Mouse (Mus musculus) forebrain, embryonic 13.5 days (tissue): ENCODE data around the gene Xrcc3. TPM values are rescaled to one million over a fixed set of nuclear protein-coding genes. Genes with fewer than 3 reads are reported as not detected.

Source experiments
- ATAC-seq: fragments of 200-750 bp; cut with Nextera tagmentation; 2 replicates; pipeline ENCODE4 v1.8.0; 2017
- H3K27ac ChIP-seq: fragments of 300-500 bp; sonication (generic); 2 replicates; pipeline ENCODE4 v1.5.1; 2015; ENCODE audit warnings: inconsistent platforms, mild to moderate bottlenecking, moderate library complexity
- H3K27me3 ChIP-seq: fragments of 300-500 bp; sonication (generic); 2 replicates; pipeline ENCODE4 v1.6.1; 2015; ENCODE audit warnings: mild to moderate bottlenecking, inconsistent platforms
- H3K36me3 ChIP-seq: fragments of 300-500 bp; sonication (generic); 2 replicates; pipeline ENCODE4 v1.6.1; 2015; ENCODE audit warnings: mild to moderate bottlenecking, inconsistent platforms; ENCODE audit not compliant: poor library complexity, severe bottlenecking
- H3K4me1 ChIP-seq: fragments of 300-500 bp; sonication (generic); 2 replicates; pipeline ENCODE4 v1.6.1; 2015; ENCODE audit warnings: inconsistent platforms
- H3K4me2 ChIP-seq: fragments of 300-500 bp; sonication (generic); 2 replicates; pipeline ENCODE4 v1.6.1; 2015; ENCODE audit warnings: inconsistent platforms, mild to moderate bottlenecking, moderate library complexity
- H3K4me3 ChIP-seq: fragments of 300-500 bp; sonication (generic); 2 replicates; pipeline ENCODE4 v1.5.1; 2015; ENCODE audit warnings: mild to moderate bottlenecking, inconsistent platforms
- H3K9ac ChIP-seq: fragments of 300-500 bp; sonication (generic); 2 replicates; pipeline ENCODE4 v1.6.1; 2015; ENCODE audit warnings: mild to moderate bottlenecking, inconsistent platforms
- H3K9me3 ChIP-seq: fragments of 300-500 bp; sonication (generic); replicated peaks from 2 replicates; pipeline ENCODE4 v1.6.1; 2016; ENCODE audit warnings: inconsistent platforms
- WGBS: fragments of 180-500 bp; shearing (Covaris S2); methylation state at CpG from one replicate; pipeline ENCODE4 v1.1.7; 2015; 5-methylcytosine and 5-hydroxymethylcytosine counted together
- polyA plus RNA-seq: library from polyadenylated mRNA; unstranded; fragments of >200 nt; fragmentation: Nextera tagmentation; extraction: Ambion mirVana; gene quantifications from 2 replicates; pipeline ENCODE4 v1.2.1, GENCODE M21; 2015

Gene Xrcc3
- polyA plus RNA-seq, 1 experiment from 2014 or later: 5.5 TPM

DNA sequence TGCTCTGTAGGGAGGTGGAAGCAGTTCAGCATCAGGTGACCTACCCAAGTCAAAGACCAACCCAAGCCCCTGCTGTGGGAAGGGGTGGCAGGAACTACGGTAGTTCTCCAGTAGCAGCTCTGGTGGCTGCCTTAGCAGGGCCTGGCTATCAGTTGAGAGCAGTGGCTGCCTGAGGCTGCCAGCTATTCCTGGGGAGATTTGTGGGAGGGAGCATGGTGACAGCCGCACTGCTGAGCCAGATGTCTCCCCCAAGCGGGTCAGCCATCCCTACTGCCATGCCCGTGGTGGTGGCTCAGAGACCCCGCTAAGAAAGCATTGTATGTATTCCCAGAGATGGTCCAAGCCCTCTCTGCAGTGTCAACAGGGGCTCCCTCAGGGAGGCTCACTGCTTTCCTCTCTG is 19.0 kb upstream of the Xrcc3 start:
- WGBS: 88% methylated on average over 5 of the region's 5 CpGs
- ATAC-seq: no peak
- Histone ChIP-seq H3K9ac (no peak overlapping the region), H3K4me2 (no peak overlapping the region), H3K36me3 (peaks cover 65% of the 10 kb centered on the region), H3K27me3 (no peaks in the 10 kb centered on the region), H3K9me3 (no peaks in the 10 kb centered on the region), H3K4me3 (no peak overlapping the region), H3K27ac (no peak overlapping the region), H3K4me1 (peaks cover 11% of the 10 kb centered on the region; the same call in 1 of the 2 replicates)

- H3K9me3 ChIP-seq: no peaks in the 10 kb centered on the region
- no peaks in the 10 kb centered on the region for H3K27me3 ChIP-seq
- peaks cover 85% of the 10 kb centered on the region for H3K36me3 ChIP-seq
- no peak overlapping the region for H3K4me3 ChIP-seq
- ATAC-seq: no peak
- peak overlapping the region; percentile 61 for H3K27ac ChIP-seq
- H3K9ac ChIP-seq: no peak overlapping the region
- H3K4me2 ChIP-seq: no peak overlapping the region
- H3K4me1 ChIP-seq: peaks cover 11% of the 10 kb centered on the region; the same call in 1 of the 2 replicates
- 88% methylated on average over 10 of the region's 10 CpGs for WGBS
Observed at GRCm38 (mm10) chr12:111830375-111830774, 16.7 kb upstream of the Xrcc3 start.

DNA sequence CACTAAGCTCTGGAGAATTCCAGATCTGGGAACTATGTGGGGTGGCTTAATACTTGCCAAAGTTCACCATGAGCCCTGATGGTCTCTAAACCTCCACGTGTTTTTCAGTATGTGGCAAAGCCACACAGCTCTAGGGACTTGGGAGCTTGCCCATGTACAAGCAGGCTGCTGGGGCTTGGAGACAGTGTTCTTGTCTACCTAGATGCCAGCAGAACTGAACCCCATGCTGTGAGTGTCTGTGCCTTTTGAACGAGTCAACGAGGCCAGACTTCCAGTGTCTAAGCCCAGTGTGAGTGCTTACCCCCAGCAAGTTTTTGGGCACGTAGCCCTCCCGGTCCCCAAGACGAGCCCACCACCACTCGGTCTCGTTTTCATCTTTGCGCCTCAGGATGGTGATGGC is 16.3 kb upstream of the Xrcc3 start:
- Histone ChIP-seq H3K4me1 (peaks cover 11% of the 10 kb centered on the region; the same call in 1 of the 2 replicates), H3K9me3 (no peaks in the 10 kb centered on the region), H3K9ac (no peak overlapping the region), H3K4me3 (no peak overlapping the region), H3K36me3 (peaks cover 89% of the 10 kb centered on the region), H3K27me3 (no peaks in the 10 kb centered on the region), H3K4me2 (no peak overlapping the region), H3K27ac (peak overlapping the region; percentile 61)
- no peak for ATAC-seq
- WGBS: 79% methylated on average over 9 of the region's 9 CpGs

GRCm38 (mm10) chr12:111829447-111829846 is 15.8 kb upstream of the Xrcc3 start:
- Histone ChIP-seq H3K9ac (no peak overlapping the region), H3K9me3 (no peaks in the 10 kb centered on the region), H3K4me1 (peaks cover 11% of the 10 kb centered on the region; the same call in 1 of the 2 replicates), H3K4me3 (no peak overlapping the region), H3K4me2 (no peak overlapping the region), H3K27me3 (no peaks in the 10 kb centered on the region), H3K27ac (peak overlapping the region; percentile 61), H3K36me3 (peaks cover 90% of the 10 kb centered on the region)
- 66% methylated on average over 5 of the region's 5 CpGs for WGBS
- ATAC-seq: 0 out of 2 replicates have a peak, but pooled peaks have one; percentile 38

DNA sequence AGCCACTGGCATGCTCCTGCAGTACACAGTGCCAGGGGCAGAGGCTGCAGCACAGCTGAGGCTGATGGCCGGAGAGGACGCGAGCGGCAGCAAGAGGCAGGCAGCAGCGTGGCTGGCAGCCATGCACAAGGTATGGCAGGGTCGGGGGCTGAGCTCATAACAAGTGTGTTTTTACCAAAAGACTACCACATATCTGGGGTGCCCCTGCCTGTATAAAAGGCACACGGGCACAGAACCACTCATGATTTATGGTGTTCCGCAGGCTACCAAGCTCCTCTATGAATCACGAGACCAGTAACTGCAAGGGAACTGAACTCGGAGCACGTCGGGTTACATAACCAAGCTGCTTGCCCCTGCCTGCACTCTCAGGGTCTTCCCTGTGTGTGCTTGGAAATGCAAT is 13.9 kb upstream of the Xrcc3 start:
- Histone ChIP-seq H3K9ac (no peak overlapping the region), H3K4me1 (peaks cover 11% of the 10 kb centered on the region; the same call in 1 of the 2 replicates), H3K36me3 (peaks cover 88% of the 10 kb centered on the region), H3K4me3 (no peak overlapping the region), H3K4me2 (no peak overlapping the region), H3K9me3 (no peaks in the 10 kb centered on the region), H3K27me3 (no peaks in the 10 kb centered on the region), H3K27ac (no peak overlapping the region)
- ATAC-seq: no peak
- 94% methylated on average over 12 of the region's 12 CpGs for WGBS

GRCm38 (mm10) chr12:111821931-111822330 is 8.3 kb upstream of the Xrcc3 start:
- H3K4me1 ChIP-seq: no peaks in the 10 kb centered on the region
- no peaks in the 10 kb centered on the region for H3K27me3 ChIP-seq
- H3K27ac ChIP-seq: no peak overlapping the region
- 86% methylated on average over 4 of the region's 4 CpGs for WGBS
- no peak overlapping the region for H3K4me3 ChIP-seq
- H3K9ac ChIP-seq: no peak overlapping the region
- no peak overlapping the region for H3K4me2 ChIP-seq
- no peak for ATAC-seq
- H3K36me3 ChIP-seq: peaks cover 38% of the 10 kb centered on the region
- H3K9me3 ChIP-seq: no peaks in the 10 kb centered on the region

DNA sequence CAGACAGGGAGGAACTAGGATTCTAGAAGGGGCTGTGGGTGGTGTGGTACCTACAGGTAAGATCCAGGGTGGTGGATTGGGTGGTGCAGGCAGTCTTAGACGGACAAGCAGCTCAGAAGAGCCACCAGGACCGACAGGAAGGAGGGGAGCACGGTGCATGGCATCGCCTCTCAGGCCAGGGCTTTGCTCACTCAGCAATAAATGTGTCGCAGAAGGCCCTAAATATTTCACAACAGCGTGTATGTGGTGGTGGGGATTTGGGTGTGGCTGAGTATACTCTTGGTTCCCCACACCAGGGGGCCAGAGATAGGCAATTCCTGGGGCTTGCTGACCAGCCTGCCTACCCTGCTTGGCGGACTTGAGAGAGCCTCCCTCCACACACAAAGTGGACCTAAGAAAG is 7.0 kb upstream of the Xrcc3 start:
- Histone ChIP-seq H3K9me3 (no peaks in the 10 kb centered on the region), H3K4me1 (peaks cover 10% of the 10 kb centered on the region), H3K4me3 (no peak overlapping the region), H3K27me3 (no peaks in the 10 kb centered on the region), H3K36me3 (peaks cover 26% of the 10 kb centered on the region), H3K9ac (no peak overlapping the region), H3K27ac (no peak overlapping the region), H3K4me2 (no peak overlapping the region)
- whole genome bisulfite sequencing: 85% methylated on average over 7 of the region's 7 CpGs
- no peak for ATAC-seq

DNA sequence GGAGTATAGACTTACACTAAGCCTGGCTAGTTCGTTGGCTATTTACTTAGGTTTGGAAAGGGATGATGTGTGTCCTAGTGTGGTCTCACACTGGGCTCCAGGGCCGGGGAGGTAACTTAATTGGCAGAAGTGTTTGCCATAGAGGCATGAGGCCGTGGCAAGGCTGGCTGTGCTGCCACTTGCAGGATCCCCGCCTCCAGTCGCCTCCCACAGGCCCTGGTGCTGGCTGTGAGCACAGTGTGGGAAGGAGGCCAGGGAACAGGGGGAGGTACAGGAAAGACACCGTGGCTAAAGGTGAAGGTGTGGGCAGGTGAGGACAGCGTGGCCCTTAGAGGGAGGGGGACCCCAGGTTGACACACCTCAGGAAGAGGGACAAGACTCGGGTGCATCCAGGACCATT is 6.3 kb upstream of the Xrcc3 start:
- H3K4me2 ChIP-seq: no peak overlapping the region
- 74% methylated on average over 8 of the region's 8 CpGs for WGBS
- ATAC-seq: no peak
- H3K36me3 ChIP-seq: peaks cover 18% of the 10 kb centered on the region
- no peaks in the 10 kb centered on the region for H3K9me3 ChIP-seq
- peak overlapping the region; percentile 12; the same call in 1 of the 2 replicates for H3K9ac ChIP-seq
- H3K4me3 ChIP-seq: no peak overlapping the region
- H3K27ac ChIP-seq: no peak overlapping the region
- no peaks in the 10 kb centered on the region for H3K27me3 ChIP-seq
- H3K4me1 ChIP-seq: peaks cover 18% of the 10 kb centered on the region

DNA sequence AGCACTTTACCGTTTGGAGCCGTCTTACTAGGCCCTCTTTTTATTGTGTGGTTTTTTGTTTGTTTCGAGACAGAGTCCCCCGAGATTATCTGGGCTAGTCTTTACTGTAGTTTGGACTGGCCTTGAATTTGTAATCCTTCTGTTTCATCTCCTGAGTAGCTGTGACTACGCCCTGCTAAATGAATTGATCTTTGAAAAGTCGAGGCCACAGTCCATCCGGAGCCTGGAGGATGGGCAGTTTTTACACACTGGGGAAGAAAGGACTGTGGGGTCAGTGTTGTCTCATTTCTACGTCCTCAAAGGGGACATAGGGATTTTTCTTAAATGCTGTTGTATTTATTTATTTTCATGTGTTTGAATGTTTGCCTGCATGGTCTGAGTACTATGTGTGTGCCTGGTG is 4.3 kb upstream of the Xrcc3 start:
- WGBS: 86% methylated on average over 8 of the region's 8 CpGs
- H3K27me3 ChIP-seq: no peaks in the 10 kb centered on the region
- H3K36me3 ChIP-seq: no peaks in the 10 kb centered on the region; the same call in 1 of the 2 replicates

DNA sequence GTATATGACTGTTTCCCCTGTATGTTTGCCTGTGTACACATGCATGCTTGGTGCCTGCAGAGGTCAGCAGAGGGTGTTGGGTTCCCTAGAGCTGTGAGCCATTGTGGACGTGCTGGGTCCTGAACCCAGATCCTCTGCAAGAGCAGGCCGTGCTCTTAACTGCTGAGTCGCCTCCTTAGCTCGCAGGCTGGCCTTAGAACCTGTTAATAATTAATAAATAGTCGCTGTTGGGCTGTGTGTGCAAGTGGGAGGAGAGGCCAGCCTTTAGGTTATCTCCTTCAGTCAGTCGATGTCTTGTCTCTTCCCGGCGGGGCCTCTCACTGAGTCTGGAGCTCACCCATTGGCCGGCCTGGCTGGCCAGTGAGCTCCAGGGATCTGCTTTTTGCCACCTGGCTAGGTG is 3.3 kb upstream of the Xrcc3 start:
- Histone ChIP-seq H3K4me3 (no peak overlapping the region), H3K4me1 (peaks cover 35% of the 10 kb centered on the region), H3K27me3 (no peaks in the 10 kb centered on the region), H3K27ac (no peak overlapping the region), H3K9me3 (no peaks in the 10 kb centered on the region), H3K9ac (no peak overlapping the region), H3K4me2 (no peak overlapping the region), H3K36me3 (no peaks in the 10 kb centered on the region)
- no peak for ATAC-seq
- WGBS: 80% methylated on average over 9 of the region's 9 CpGs

More for the DNA sequence above, 4.3 kb upstream of the Xrcc3 start:
- no peaks in the 10 kb centered on the region for H3K9me3 ChIP-seq
- no peak overlapping the region for H3K9ac ChIP-seq
- ATAC-seq: no peak
- no peak overlapping the region for H3K27ac ChIP-seq
- H3K4me3 ChIP-seq: no peak overlapping the region
- H3K4me2 ChIP-seq: no peak overlapping the region
- peaks cover 28% of the 10 kb centered on the region for H3K4me1 ChIP-seq

DNA sequence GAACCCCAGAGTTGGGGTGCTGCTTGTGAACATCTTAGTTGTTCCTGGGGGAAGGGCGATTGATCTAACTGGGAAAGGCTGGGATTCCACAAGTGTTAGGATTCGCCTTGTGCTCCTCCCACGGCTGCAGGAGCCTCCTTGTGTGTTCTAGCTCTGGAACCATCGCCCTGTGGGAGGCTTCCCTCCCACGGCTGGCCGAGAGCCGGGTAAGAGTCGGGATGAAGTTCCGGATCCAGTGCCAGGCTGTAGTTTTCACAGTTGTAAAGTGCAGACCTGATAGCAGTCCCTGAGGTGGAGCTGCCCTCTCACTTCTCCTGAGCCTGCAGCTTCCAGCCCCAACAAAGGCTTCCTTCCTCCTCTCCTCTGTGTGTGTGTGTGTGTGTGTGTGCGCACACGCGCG is 2.9 kb upstream of the Xrcc3 start:
- ATAC-seq: no peak
- H3K27me3 ChIP-seq: no peaks in the 10 kb centered on the region
- no peaks in the 10 kb centered on the region for H3K9me3 ChIP-seq
- H3K9ac ChIP-seq: peak overlapping the region; percentile 30; the same call in 1 of the 2 replicates
- 72% methylated on average over 13 of the region's 13 CpGs for WGBS
- no peaks in the 10 kb centered on the region for H3K36me3 ChIP-seq
- H3K4me2 ChIP-seq: 0 out of 2 replicates have a peak overlapping the region, but pooled peaks have one; percentile 5
- peaks cover 35% of the 10 kb centered on the region for H3K4me1 ChIP-seq
- no peak overlapping the region for H3K4me3 ChIP-seq
- H3K27ac ChIP-seq: no peak overlapping the region

DNA sequence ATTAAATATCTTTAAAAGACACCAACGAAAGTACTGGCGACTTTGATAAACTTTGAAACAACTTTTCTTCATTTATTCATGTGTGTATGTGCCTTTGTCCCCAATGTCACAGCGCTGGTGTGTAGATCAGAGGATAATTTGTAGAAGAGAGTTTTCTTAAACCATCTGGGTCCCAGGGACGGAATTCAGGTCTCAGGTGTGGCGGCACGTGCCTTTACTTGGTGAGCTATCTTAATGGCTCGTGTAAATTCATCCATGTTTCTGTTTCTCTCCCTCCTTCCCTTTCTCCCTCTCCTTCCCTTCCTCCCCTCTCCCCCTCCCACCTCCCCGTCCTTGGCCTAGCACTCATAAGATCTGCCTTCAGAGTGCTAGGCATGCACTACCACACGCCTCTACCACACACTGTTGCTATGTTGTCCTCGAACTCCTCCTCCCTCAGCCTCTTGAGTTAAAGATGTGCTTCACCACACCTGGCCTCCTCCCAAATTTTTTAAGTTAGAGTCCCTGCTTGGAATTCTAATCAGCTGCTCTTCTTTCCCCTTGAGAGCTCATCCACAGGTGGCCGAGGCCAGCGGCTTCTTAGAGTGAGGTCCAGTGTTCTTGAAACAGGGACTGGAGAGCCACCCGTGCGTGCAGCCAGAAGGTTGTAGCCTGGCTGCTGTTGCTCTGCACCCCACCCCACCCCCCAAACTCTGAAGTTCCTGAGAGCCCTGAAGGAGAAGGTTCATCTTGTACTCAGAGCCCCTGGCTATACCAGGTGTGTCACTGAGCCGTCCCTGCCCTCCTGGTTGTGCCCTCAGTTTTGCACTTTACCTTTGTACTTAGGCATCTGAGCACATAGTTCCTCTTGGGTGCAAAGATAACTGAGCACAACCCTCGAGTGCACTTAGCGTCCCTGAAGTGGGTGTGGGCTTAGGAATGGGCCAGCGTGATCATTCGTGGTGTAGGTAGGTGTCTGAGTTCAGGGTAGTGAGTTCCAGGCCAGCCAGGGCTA is 1.4 kb upstream of the Xrcc3 start:
- no peaks in the 10 kb centered on the region for H3K36me3 ChIP-seq
- peak overlapping the region; percentile 75 for H3K4me3 ChIP-seq
- no peaks in the 10 kb centered on the region for H3K27me3 ChIP-seq
- ATAC-seq: no peak
- no peak overlapping the region for H3K27ac ChIP-seq
- WGBS: 24% methylated on average over 19 of the region's 19 CpGs
- H3K9ac ChIP-seq: peak overlapping the region; percentile 81
- H3K4me1 ChIP-seq: peaks cover 35% of the 10 kb centered on the region
- no peaks in the 10 kb centered on the region for H3K9me3 ChIP-seq
- peak overlapping the region; percentile 83 for H3K4me2 ChIP-seq
